Mouse (Mus musculus) limb, embryonic 14.5 days (tissue): ENCODE data around the gene Terf2. TPM values are rescaled to one million over a fixed set of nuclear protein-coding genes. Genes with fewer than 3 reads are reported as not detected.

ENCODE experiments used
- ATAC-seq: fragments of 200-750 bp; cut with Nextera tagmentation; 2 replicates; pipeline ENCODE4 v1.8.0; 2017; ENCODE audit warnings: low read depth, moderate number of reproducible peaks, moderate TSS enrichment; ENCODE audit not compliant: low FRiP score
- DNase-seq: peaks from one replicate; pipeline ENCODE4 v3.0.0-alpha.2; 2015; ENCODE audit warnings: low spot score
- H3K27ac ChIP-seq: fragments of 300-500 bp; sonication (generic); replicated peaks from 2 replicates; pipeline ENCODE4 v1.5.1; 2014; ENCODE audit warnings: low read depth, mild to moderate bottlenecking, low read length, moderate library complexity, mixed read lengths
- H3K27me3 ChIP-seq: fragments of 300-500 bp; sonication (generic); 2 replicates; pipeline ENCODE4 v1.6.1; 2014; ENCODE audit warnings: low read length, mixed read lengths; ENCODE audit not compliant: control insufficient read depth, insufficient read depth
- H3K36me3 ChIP-seq: fragments of 300-500 bp; sonication (generic); 2 replicates; pipeline ENCODE4 v1.6.1; 2014; ENCODE audit warnings: mild to moderate bottlenecking, low read length, moderate library complexity, mixed read lengths; ENCODE audit not compliant: control insufficient read depth, insufficient read depth
- H3K4me1 ChIP-seq: fragments of 300-500 bp; sonication (generic); 2 replicates; pipeline ENCODE4 v1.6.1; 2014; ENCODE audit warnings: antibody characterized with exemption, low read length, mixed read lengths; ENCODE audit not compliant: control insufficient read depth, insufficient read depth
- H3K4me2 ChIP-seq: fragments of 300-500 bp; sonication (generic); replicated peaks from 2 replicates; pipeline ENCODE4 v1.6.1; 2014; ENCODE audit warnings: low read depth, mild to moderate bottlenecking, low read length, moderate library complexity; ENCODE audit not compliant: severe bottlenecking
- H3K4me3 ChIP-seq: fragments of 300-500 bp; sonication (generic); replicated peaks from 2 replicates; pipeline ENCODE4 v1.5.1; 2014; ENCODE audit warnings: low read length
- H3K9ac ChIP-seq: fragments of 300-500 bp; sonication (generic); 2 replicates; pipeline ENCODE4 v1.6.1; 2014; ENCODE audit warnings: mild to moderate bottlenecking, low read depth, low read length, moderate library complexity; ENCODE audit not compliant: severe bottlenecking
- H3K9me3 ChIP-seq: fragments of 300-500 bp; sonication (generic); 2 replicates; pipeline ENCODE4 v1.6.1; 2016; ENCODE audit warnings: low read length; ENCODE audit not compliant: control insufficient read depth
- POLR2A ChIP-seq: fragments of 200-500 bp; IDR thresholded peaks from 2 replicates; pipeline ENCODE4 v1.8.0; 2012; ENCODE audit warnings: inconsistent platforms, mild to moderate bottlenecking, moderate library complexity, borderline replicate concordance; ENCODE audit not compliant: insufficient read depth, insufficient read length; ENCODE audit errors: extremely low read depth
- WGBS: fragments of 180-500 bp; shearing (Covaris S2); extraction: QIAGEN DNeasy Blood & Tissue Kit; methylation state at CpG from one replicate; pipeline ENCODE4 v1.1.7; 2014; 5-methylcytosine and 5-hydroxymethylcytosine counted together
- microRNA-seq: library from miRNA; unstranded; fragments of <30 nt; microRNA quantifications from one replicate; pipeline ENCODE4, GENCODE M21; 2016
- polyA plus RNA-seq, 2 experiments: library from polyadenylated mRNA; depleted of rRNA in 1 of 2; stranded (reverse) in 1 of 2; unstranded in 1 of 2; fragments of >200 nt; fragmentation: Nextera tagmentation in 1 of 2; extraction: Ambion mirVana in 1 of 2; gene quantifications; 2 replicates each; pipeline versions ENCODE4 v1.2.1 to v1.2.3; 2012 to 2014

Gene Terf2
- polyA plus RNA-seq, 2 experiments: 15.1 to 39.0 TPM

DNA sequence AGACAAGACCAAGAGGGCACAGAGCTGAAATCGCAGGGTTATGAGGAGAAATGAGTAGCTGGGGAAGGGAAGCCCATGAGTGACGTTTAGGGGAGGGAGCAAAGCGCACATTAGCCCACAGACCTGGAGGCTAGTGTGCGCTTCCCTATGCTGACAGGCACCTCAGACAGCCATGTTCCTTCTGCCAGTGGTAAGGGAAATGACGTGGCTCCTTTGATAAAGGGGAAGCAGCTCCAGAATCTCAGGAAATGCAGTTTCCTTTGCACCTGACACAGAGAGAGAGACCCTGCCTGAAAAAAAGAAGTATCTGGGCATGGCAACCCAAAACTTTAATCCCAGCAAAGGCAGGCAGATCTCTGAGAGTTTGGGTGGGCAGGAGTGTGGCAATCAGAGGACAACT lies 66.3 kb downstream of the Terf2 start:
- Histone ChIP-seq H3K27ac (no peak overlapping the region), H3K4me3 (no peak overlapping the region), H3K36me3 (no peaks in the 10 kb centered on the region; the same call in 1 of the 2 replicates), H3K27me3 (no peaks in the 10 kb centered on the region), H3K9me3 (no peaks in the 10 kb centered on the region), H3K4me1 (peaks cover 7% of the 10 kb centered on the region), H3K9ac (no peak overlapping the region), H3K4me2 (no peak overlapping the region)
- no peak for TF ChIP-seq POLR2A
- WGBS: 71% methylated on average over 5 of the region's 5 CpGs
- DNase-seq: no peak
- no peak for ATAC-seq

DNA sequence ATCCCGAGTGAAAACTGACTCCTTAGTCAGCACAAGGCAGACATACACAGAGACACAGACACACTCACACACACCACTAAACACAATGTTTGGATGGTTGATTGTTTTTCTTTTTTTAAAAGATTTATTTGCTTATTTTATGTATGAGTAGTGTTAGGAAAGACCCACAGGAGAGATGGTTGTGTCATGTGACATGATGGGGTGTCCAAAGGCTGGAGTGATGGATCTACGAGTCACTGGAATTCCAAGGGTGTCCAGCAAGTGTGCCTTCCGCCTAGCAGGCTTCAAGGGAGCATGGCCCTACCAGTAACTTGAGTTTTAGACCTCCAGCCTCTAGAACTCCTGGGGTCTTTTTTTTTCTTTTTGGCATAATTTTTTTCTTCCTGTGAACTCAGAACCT lies 67.0 kb downstream of the Terf2 start:
- no peaks in the 10 kb centered on the region for H3K9me3 ChIP-seq
- ATAC-seq (no peak), DNase-seq (no peak)
- 81% methylated on average over 3 of the region's 3 CpGs for WGBS
- no peak for TF ChIP-seq POLR2A
- H3K4me3 ChIP-seq: no peak overlapping the region
- no peak overlapping the region for H3K9ac ChIP-seq
- peaks cover 7% of the 10 kb centered on the region for H3K4me1 ChIP-seq
- H3K4me2 ChIP-seq: no peak overlapping the region
- H3K36me3 ChIP-seq: no peaks in the 10 kb centered on the region; the same call in 1 of the 2 replicates
- H3K27ac ChIP-seq: no peak overlapping the region
- H3K27me3 ChIP-seq: no peaks in the 10 kb centered on the region

DNA sequence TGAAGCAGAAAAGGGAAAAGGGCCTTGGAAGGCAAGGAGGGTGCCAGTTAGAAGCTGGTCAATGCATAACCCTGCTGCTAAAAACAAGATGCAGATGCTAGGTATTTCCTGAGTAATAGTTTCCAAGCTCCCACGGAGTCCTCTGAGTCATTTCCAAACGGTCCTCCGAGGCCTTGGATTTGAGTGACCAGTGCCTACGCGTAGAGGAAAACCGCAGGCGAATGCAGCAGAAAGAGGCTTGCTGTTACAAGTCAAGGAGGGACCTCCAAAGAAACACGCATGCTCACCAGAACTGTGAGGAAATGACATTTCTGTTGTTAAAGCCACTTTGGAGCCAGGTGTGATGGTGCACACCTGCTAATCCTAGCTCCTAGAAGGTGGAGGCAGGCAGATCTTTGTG lies 72.9 kb downstream of the Terf2 start:
- DNase-seq (no peak), ATAC-seq (no peak)
- Histone ChIP-seq H3K4me2 (no peak overlapping the region), H3K27me3 (no peaks in the 10 kb centered on the region), H3K4me1 (no peaks in the 10 kb centered on the region), H3K36me3 (no peaks in the 10 kb centered on the region), H3K9ac (no peak overlapping the region), H3K9me3 (no peaks in the 10 kb centered on the region), H3K27ac (no peak overlapping the region), H3K4me3 (no peak overlapping the region)
- TF ChIP-seq POLR2A: no peak
- WGBS: 89% methylated on average over 8 of the region's 8 CpGs

Small RNA genes lying within 50 kb of the gene (microRNA-seq; reads per million reads assigned to microRNA genes)
- 1.1 reads per million for gene Mir7075

Other genes starting within 250 kb of the Terf2 start
- 1.9 and 2.0 TPM in 2 replicates for gene Has3, start 226.3 kb downstream of the Terf2 start, polyA plus RNA-seq (2012; rRNA removed)
- 0.53 and 0.58 TPM in 2 replicates for gene Has3, start 226.3 kb downstream of the Terf2 start, polyA plus RNA-seq (2014; fragmentation: Nextera tagmentation; extraction: Ambion mirVana)
- gene Utp4, start 202.9 kb downstream of the Terf2 start, polyA plus RNA-seq (2012; rRNA removed): 50.7 and 53.3 TPM in 2 replicates
- gene Utp4, start 202.9 kb downstream of the Terf2 start, polyA plus RNA-seq (2014; fragmentation: Nextera tagmentation; extraction: Ambion mirVana): 61.9 and 64.0 TPM in 2 replicates
- 13.9 and 15.4 TPM in 2 replicates for gene Sntb2, start 160.8 kb downstream of the Terf2 start, polyA plus RNA-seq (2012; rRNA removed)
- 20.4 and 20.7 TPM in 2 replicates for gene Sntb2, start 160.8 kb downstream of the Terf2 start, polyA plus RNA-seq (2014; fragmentation: Nextera tagmentation; extraction: Ambion mirVana)
- 40.2 and 50.8 TPM in 2 replicates for gene Vps4a, start 65.3 kb downstream of the Terf2 start, polyA plus RNA-seq (2012; rRNA removed)
- gene Vps4a, start 65.3 kb downstream of the Terf2 start, polyA plus RNA-seq (2014; fragmentation: Nextera tagmentation; extraction: Ambion mirVana): 75.8 and 82.3 TPM in 2 replicates
- 34.6 and 38.7 TPM in 2 replicates for gene Pdf, start 47.9 kb downstream of the Terf2 start, polyA plus RNA-seq (2012; rRNA removed)
- gene Pdf, start 47.9 kb downstream of the Terf2 start, polyA plus RNA-seq (2014; fragmentation: Nextera tagmentation; extraction: Ambion mirVana): 35.7 and 39.2 TPM in 2 replicates
- 56.7 and 68.1 TPM in 2 replicates for gene Cog8, start 39.9 kb downstream of the Terf2 start, polyA plus RNA-seq (2012; rRNA removed)
- gene Cog8, start 39.9 kb downstream of the Terf2 start, polyA plus RNA-seq (2014; fragmentation: Nextera tagmentation; extraction: Ambion mirVana): 37.8 and 40.9 TPM in 2 replicates
- gene Nip7, start 39.7 kb downstream of the Terf2 start, polyA plus RNA-seq (2012; rRNA removed): 54.9 and 123 TPM in 2 replicates
- gene Nip7, start 39.7 kb downstream of the Terf2 start, polyA plus RNA-seq (2014; fragmentation: Nextera tagmentation; extraction: Ambion mirVana): 99.0 and 103 TPM in 2 replicates
- not detected in 2 replicates for gene Tmed6, start 30.9 kb downstream of the Terf2 start, polyA plus RNA-seq (2012; rRNA removed)
- gene Tmed6, start 30.9 kb downstream of the Terf2 start, polyA plus RNA-seq (2014; fragmentation: Nextera tagmentation; extraction: Ambion mirVana): not detected in 2 replicates
- 57.2 and 60.3 TPM in 2 replicates for gene Cyb5b, start 54.1 kb upstream of the Terf2 start, polyA plus RNA-seq (2012; rRNA removed)
- gene Cyb5b, start 54.1 kb upstream of the Terf2 start, polyA plus RNA-seq (2014; fragmentation: Nextera tagmentation; extraction: Ambion mirVana): 82.3 and 83.5 TPM in 2 replicates
- 70.1 and 94.1 TPM in 2 replicates for gene Nfat5, start 196.9 kb upstream of the Terf2 start, polyA plus RNA-seq (2012; rRNA removed)
- 17.6 and 23.1 TPM in 2 replicates for gene Nfat5, start 196.9 kb upstream of the Terf2 start, polyA plus RNA-seq (2014; fragmentation: Nextera tagmentation; extraction: Ambion mirVana)